Mouse (Mus musculus) embryonic facial prominence, embryonic 14.5 days (tissue): ENCODE measurements around the gene Lonp2. TPM values are rescaled to one million over a fixed set of nuclear protein-coding genes. Genes with fewer than 3 reads are reported as not detected.
A peak's percentile ranks its signal among the peaks of the same experiment; 100 is the strongest.

Experiments used
- ATAC-seq: fragments of 200-750 bp; cut with Nextera tagmentation; 2 replicates; pipeline ENCODE4 v1.8.0; 2017; ENCODE audit warnings: low read depth, moderate number of reproducible peaks, moderate TSS enrichment
- DNase-seq: peaks from one replicate; pipeline ENCODE4 v3.0.0-alpha.2; 2015; ENCODE audit warnings: low spot score
- H3K27ac ChIP-seq: fragments of 300-500 bp; sonication (generic); replicated peaks from 2 replicates; pipeline ENCODE4 v1.5.1; 2014; ENCODE audit warnings: low read depth, mild to moderate bottlenecking, low read length, moderate library complexity
- H3K27me3 ChIP-seq: fragments of 300-500 bp; sonication (generic); replicated peaks from 2 replicates; pipeline ENCODE4 v1.6.1; 2014; ENCODE audit warnings: low read length; ENCODE audit not compliant: control insufficient read depth, insufficient read depth
- H3K36me3 ChIP-seq: fragments of 300-500 bp; sonication (generic); 2 replicates; pipeline ENCODE4 v1.6.1; 2014; ENCODE audit warnings: low read length, mixed read lengths; ENCODE audit not compliant: control insufficient read depth, insufficient read depth
- H3K4me1 ChIP-seq: fragments of 300-500 bp; sonication (generic); 2 replicates; pipeline ENCODE4 v1.6.1; 2014; ENCODE audit warnings: antibody characterized with exemption, low read length; ENCODE audit not compliant: control insufficient read depth, insufficient read depth
- H3K4me2 ChIP-seq: fragments of 300-500 bp; sonication (generic); 2 replicates; pipeline ENCODE4 v1.6.1; 2014; ENCODE audit warnings: low read depth, mild to moderate bottlenecking, low read length, moderate library complexity, mixed read lengths
- H3K4me3 ChIP-seq: fragments of 300-500 bp; sonication (generic); 2 replicates; pipeline ENCODE4 v1.5.1; 2014; ENCODE audit warnings: low read depth, mild to moderate bottlenecking, low read length
- H3K9ac ChIP-seq: fragments of 300-500 bp; sonication (generic); 2 replicates; pipeline ENCODE4 v1.6.1; 2014; ENCODE audit warnings: low read depth, mild to moderate bottlenecking, low read length, moderate library complexity, mixed read lengths
- H3K9me3 ChIP-seq: fragments of 300-500 bp; sonication (generic); 2 replicates; pipeline ENCODE4 v1.6.1; 2016; ENCODE audit warnings: low read length; ENCODE audit not compliant: control insufficient read depth
- WGBS: fragments of 180-500 bp; shearing (Covaris S2); extraction: QIAGEN DNeasy Blood & Tissue Kit; methylation state at CpG from one replicate; pipeline ENCODE4 v1.1.7; 2014; 5-methylcytosine and 5-hydroxymethylcytosine counted together
- polyA plus RNA-seq: library from polyadenylated mRNA; unstranded; fragments of >200 nt; fragmentation: Nextera tagmentation; extraction: Ambion mirVana; gene quantifications from 2 replicates; pipeline ENCODE4 v1.2.1, GENCODE M21; 2014

Gene Lonp2
- polyA plus RNA-seq, 1 experiment from 2014 or later, result 55.7 TPM

DNA sequence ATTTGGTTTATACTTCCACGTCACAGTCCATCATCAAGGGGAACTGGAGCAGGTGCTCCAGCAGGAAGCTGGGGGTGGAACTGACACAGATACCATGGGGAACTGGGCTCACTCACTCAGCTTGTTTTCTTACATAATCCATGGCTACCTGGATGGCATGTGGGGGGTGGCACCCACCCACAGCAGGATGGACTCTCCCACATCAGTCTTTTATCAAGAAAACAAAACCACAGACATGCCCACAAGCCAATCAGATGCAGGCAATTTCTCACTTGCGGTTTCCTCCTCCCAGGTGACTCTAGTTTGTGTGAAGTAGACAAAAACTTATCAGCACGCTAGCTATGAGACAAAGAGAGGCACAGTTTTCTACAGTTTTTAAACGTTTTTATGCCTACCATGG is 84.0 kb downstream of the Lonp2 start:
- Histone ChIP-seq H3K4me1 (no peaks in the 10 kb centered on the region), H3K4me3 (no peak overlapping the region), H3K27ac (no peak overlapping the region), H3K27me3 (no peaks in the 10 kb centered on the region), H3K4me2 (no peak overlapping the region), H3K36me3 (peaks cover 15% of the 10 kb centered on the region), H3K9ac (no peak overlapping the region), H3K9me3 (no peaks in the 10 kb centered on the region)
- no peak for ATAC-seq
- no peak for DNase-seq
- 63% methylated on average over 4 of the region's 4 CpGs for WGBS

DNA sequence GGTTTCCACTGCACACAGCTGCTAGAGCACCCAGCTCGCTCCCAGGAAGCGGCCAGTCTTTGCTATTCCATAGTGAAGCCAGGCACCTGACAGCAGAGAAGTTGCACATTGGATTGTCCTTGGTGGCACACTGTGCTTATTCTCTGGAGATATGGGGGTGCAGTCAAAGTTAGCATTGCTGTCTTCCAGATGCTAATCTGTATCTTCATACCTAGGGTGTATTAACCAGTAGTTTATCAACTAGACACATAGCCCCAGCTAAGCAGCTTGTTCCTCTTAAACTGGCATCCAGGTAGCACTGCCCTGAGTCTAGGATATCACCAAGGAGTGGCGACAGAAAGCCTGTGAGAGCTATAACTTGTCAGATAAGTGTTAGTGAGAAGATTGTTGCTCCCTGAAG is 88.8 kb downstream of the Lonp2 start:
- Histone ChIP-seq H3K4me3 (no peak overlapping the region), H3K9ac (no peak overlapping the region), H3K27me3 (no peaks in the 10 kb centered on the region), H3K27ac (no peak overlapping the region), H3K36me3 (peaks cover 29% of the 10 kb centered on the region), H3K9me3 (no peaks in the 10 kb centered on the region), H3K4me2 (no peak overlapping the region), H3K4me1 (no peaks in the 10 kb centered on the region)
- DNase-seq (no peak), ATAC-seq (no peak)
- WGBS, result 90% methylated on average over 3 of the region's 3 CpGs

DNA sequence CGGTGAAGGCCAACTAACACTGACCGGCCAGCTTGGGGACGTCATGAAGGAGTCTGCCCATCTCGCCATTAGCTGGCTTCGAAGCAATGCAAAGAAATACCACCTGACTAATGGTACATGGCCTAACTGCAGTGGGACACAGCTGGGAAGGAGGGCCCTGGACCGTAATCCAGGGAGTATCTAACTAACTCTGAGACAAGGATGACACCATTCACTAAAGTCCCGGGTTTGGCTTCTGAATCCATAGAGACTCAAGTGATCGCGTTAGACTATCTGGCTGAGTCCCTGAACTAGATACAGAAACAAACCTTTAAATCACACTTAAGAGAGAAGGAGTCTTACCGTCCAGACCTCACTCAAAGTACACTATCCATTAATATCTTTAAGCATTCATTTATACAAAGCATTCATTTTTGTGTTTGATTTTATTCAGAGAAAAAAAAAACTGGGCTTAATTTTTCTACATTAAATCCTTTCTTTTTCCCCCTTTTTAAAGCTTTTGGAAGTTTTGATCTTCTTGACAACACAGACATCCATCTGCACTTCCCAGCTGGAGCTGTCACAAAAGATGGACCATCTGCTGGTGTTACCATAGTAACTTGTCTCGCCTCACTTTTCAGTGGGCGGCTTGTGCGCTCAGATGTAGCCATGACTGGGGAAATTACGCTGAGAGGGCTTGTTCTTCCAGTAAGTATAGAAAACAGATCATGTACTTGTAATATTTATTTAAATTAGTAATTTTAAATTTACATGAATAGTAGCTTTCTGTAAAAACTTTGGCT is 89.8 kb downstream of the Lonp2 start:
- Histone ChIP-seq H3K4me1 (no peaks in the 10 kb centered on the region), H3K27me3 (no peaks in the 10 kb centered on the region), H3K36me3 (peaks cover 39% of the 10 kb centered on the region), H3K9ac (no peak overlapping the region), H3K27ac (no peak overlapping the region), H3K9me3 (no peaks in the 10 kb centered on the region), H3K4me3 (no peak overlapping the region), H3K4me2 (no peak overlapping the region)
- ATAC-seq (no peak), DNase-seq (peak; percentile 48)
- WGBS, result 75% methylated on average over 14 of the region's 14 CpGs

DNA sequence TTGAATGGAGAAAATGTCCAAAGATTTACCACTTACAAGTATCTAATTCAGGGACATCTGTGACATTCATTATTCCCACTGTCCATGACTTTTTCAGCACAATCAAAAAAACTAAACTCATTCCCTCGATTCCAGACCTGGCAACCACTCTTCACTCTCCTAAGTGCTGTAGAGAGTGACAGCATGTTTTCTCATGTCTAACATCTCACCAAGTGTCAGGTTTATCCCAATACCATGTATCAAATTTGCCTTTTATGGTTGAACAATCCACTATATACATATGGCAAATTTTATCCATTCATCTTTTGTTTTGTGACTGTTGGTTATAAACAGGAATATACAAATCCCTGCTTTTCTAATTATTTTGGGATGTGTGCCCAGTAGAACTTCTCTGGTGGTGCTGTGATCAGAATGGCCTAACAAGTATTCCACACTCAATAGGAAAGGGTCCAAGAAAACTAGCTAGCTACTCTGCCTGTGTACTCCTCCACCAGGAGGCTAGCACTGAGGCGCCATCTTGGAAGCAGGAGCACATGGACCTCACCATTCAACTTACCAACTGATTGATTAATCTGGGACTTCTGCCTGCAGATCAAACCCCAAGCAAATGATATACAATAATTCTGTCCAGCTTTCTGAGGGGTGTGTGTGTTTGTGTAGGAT is 94.6 kb downstream of the Lonp2 start:
- Histone ChIP-seq H3K4me2 (no peak overlapping the region), H3K9ac (no peak overlapping the region), H3K36me3 (peaks cover 45% of the 10 kb centered on the region), H3K4me3 (no peak overlapping the region), H3K9me3 (no peaks in the 10 kb centered on the region), H3K27me3 (no peaks in the 10 kb centered on the region), H3K4me1 (no peaks in the 10 kb centered on the region), H3K27ac (no peak overlapping the region)
- ATAC-seq (no peak), DNase-seq (no peak)
- WGBS, result 75% methylated on average over 2 of the region's 2 CpGs

DNA sequence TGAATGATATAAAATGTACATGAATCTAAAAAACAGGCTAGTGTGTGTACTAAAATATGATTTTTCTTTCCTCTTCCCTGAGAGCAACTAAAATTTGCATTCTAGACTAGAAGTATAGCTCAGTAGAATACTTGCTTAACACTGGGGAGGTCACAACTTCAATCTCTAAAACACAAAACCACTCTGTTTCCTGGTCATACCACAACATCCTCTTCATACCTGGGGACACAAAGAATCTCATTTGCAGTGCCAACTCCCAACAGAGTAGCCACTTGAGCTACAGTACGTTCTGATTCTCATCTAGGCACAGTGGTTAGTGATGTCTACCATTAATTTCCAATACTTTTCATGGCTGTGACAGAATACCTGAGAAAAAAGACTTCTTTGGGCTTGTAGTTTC is 95.5 kb downstream of the Lonp2 start:
- no peaks in the 10 kb centered on the region for H3K27me3 ChIP-seq
- H3K27ac ChIP-seq, result no peak overlapping the region
- no peak overlapping the region for H3K4me2 ChIP-seq
- H3K9me3 ChIP-seq, result no peaks in the 10 kb centered on the region
- DNase-seq, result no peak
- no peak for ATAC-seq
- 78% methylated on average over 1 of the region's 1 CpGs for WGBS
- H3K9ac ChIP-seq, result no peak overlapping the region
- no peak overlapping the region for H3K4me3 ChIP-seq
- peaks cover 41% of the 10 kb centered on the region for H3K36me3 ChIP-seq
- H3K4me1 ChIP-seq, result no peaks in the 10 kb centered on the region

DNA sequence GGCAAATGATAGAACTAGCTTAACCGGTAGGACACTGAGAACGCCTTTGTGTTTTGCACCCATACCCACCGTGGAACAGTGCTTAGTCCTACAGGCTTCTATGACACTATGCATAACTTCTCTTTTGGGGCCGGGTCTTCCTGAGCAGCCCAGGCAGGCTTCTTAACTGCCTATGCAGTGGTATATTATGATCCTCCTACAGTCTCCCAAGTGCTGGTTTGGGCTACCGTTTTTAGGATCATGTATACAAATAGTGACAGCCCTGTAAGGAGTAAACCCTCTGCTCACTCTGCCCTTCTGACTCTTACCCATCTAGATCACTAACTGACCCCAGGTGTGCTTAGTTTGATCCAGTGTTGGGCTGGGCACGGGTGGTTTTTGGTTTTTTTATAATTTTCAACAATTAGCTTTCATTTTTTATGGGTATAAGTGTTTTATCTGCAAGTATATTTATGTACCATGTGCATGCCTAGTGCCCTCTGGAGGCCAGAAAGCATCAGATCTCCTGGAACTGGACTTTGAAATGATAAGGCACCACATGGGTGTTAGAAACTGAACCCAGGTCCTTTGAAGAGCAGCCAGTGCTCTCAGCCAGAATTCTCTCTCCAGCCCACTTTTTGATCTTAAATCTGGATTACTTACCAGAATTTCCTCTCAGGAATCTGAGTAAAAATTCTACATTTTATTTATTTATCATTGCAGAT is 97.1 kb downstream of the Lonp2 start:
- DNase-seq, result no peak
- H3K9ac ChIP-seq, result no peak overlapping the region
- no peak overlapping the region for H3K4me2 ChIP-seq
- no peak overlapping the region for H3K4me3 ChIP-seq
- H3K36me3 ChIP-seq, result peaks cover 30% of the 10 kb centered on the region
- H3K27me3 ChIP-seq, result no peaks in the 10 kb centered on the region
- H3K27ac ChIP-seq, result no peak overlapping the region
- 89% methylated on average over 6 of the region's 6 CpGs for WGBS
- no peaks in the 10 kb centered on the region for H3K9me3 ChIP-seq
- no peak for ATAC-seq
- H3K4me1 ChIP-seq, result no peaks in the 10 kb centered on the region

DNA sequence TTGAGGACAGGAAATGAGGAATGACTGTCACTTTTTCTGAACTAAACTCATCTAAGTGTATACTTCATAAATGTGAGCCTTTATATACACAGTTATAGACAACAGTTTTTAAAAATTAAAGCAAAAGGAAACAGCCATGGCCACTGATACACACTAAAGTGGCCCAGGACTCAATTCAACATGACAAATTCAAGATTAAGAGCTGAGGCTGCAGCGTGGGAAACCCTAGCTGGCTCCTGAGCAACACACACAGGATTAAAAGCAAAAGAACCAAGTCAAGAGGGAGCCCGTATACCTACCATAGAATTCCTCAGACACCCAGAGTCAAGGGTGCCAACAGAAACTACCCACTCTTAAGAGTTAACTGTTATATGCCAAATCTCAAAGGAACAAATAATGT is 97.6 kb downstream of the Lonp2 start:
- Histone ChIP-seq H3K4me3 (no peak overlapping the region), H3K9me3 (no peaks in the 10 kb centered on the region), H3K36me3 (peaks cover 28% of the 10 kb centered on the region), H3K4me1 (no peaks in the 10 kb centered on the region), H3K4me2 (no peak overlapping the region), H3K27me3 (no peaks in the 10 kb centered on the region), H3K27ac (no peak overlapping the region), H3K9ac (no peak overlapping the region)
- WGBS, result 83% methylated on average over 2 of the region's 2 CpGs
- ATAC-seq (no peak), DNase-seq (no peak)

DNA sequence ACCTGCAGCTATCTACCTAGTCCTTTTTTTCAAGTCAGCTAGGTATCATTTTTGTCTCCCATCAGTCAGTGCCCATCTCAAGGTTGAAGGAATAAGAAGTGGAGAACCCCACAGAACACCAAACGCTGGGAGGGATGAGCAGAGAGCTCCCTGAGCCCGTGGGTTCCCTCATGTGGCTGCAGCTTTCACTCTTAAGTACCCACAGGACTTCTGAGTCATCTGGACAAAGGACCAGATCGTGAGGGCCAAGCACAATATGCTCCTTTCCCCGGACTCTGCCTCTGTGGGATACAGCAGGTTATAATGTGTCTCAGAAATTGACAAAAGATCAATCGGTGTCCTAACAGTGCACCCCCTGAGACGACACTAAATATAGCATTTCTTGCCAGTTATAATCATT is 103.1 kb downstream of the Lonp2 start:
- WGBS, result 76% methylated on average over 6 of the region's 6 CpGs
- DNase-seq (no peak), ATAC-seq (no peak)
- no peak overlapping the region for H3K4me3 ChIP-seq
- H3K9me3 ChIP-seq, result no peaks in the 10 kb centered on the region
- no peak overlapping the region for H3K27ac ChIP-seq
- no peak overlapping the region for H3K4me2 ChIP-seq
- H3K9ac ChIP-seq, result no peak overlapping the region
- H3K4me1 ChIP-seq, result peaks cover 18% of the 10 kb centered on the region
- no peaks in the 10 kb centered on the region for H3K27me3 ChIP-seq
- H3K36me3 ChIP-seq, result peaks cover 19% of the 10 kb centered on the region; the same call in 1 of the 2 replicates
